Mouse (Mus musculus) neural tube, embryonic 13.5 days (tissue): Measurements from ENCODE around the gene Zfp341. TPM values are rescaled to one million over a fixed set of nuclear protein-coding genes. Genes with fewer than 3 reads are reported as not detected.

Source experiments
- ATAC-seq: fragments of 200-750 bp; cut with Nextera tagmentation; 2 replicates; pipeline ENCODE4 v1.8.0; 2017; ENCODE audit warnings: low read depth, mild to moderate bottlenecking, moderate TSS enrichment, moderate library complexity
- H3K27ac ChIP-seq: fragments of 300-500 bp; sonication (generic); replicated peaks from 2 replicates; pipeline ENCODE4 v1.5.1; 2015; ENCODE audit warnings: moderate library complexity, mild to moderate bottlenecking, inconsistent platforms
- H3K27me3 ChIP-seq: fragments of 300-500 bp; sonication (generic); 2 replicates; pipeline ENCODE4 v1.6.1; 2015; ENCODE audit warnings: mild to moderate bottlenecking, inconsistent platforms
- H3K36me3 ChIP-seq: fragments of 300-500 bp; sonication (generic); 2 replicates; pipeline ENCODE4 v1.6.1; 2015; ENCODE audit warnings: mild to moderate bottlenecking, inconsistent platforms
- H3K4me1 ChIP-seq: fragments of 300-500 bp; sonication (generic); replicated peaks from 2 replicates; pipeline ENCODE4 v1.6.1; 2015; ENCODE audit warnings: inconsistent platforms
- H3K4me2 ChIP-seq: fragments of 300-500 bp; sonication (generic); 2 replicates; pipeline ENCODE4 v1.6.1; 2015; ENCODE audit warnings: inconsistent platforms, mild to moderate bottlenecking, moderate library complexity
- H3K4me3 ChIP-seq: fragments of 300-500 bp; sonication (generic); 2 replicates; pipeline ENCODE4 v1.5.1; 2015; ENCODE audit warnings: mild to moderate bottlenecking, inconsistent platforms
- H3K9ac ChIP-seq: fragments of 300-500 bp; sonication (generic); 2 replicates; pipeline ENCODE4 v1.6.1; 2015; ENCODE audit warnings: moderate library complexity, mild to moderate bottlenecking, inconsistent platforms
- H3K9me3 ChIP-seq: fragments of 300-500 bp; sonication (generic); 2 replicates; pipeline ENCODE4 v1.6.1; 2016; ENCODE audit warnings: inconsistent platforms
- WGBS: fragments of 180-500 bp; shearing (Covaris S2); methylation state at CpG from one replicate; pipeline ENCODE4 v1.1.7; 2015; 5-methylcytosine and 5-hydroxymethylcytosine counted together
- polyA plus RNA-seq: library from polyadenylated mRNA; unstranded; fragments of >200 nt; fragmentation: Nextera tagmentation; extraction: Ambion mirVana; gene quantifications from 2 replicates; pipeline ENCODE4 v1.2.1, GENCODE M21; 2015

Gene Zfp341
- polyA plus RNA-seq, 1 experiment from 2014 or later, result 1.0 TPM

GRCm38 (mm10) chr2:154572996-154573395 lies 40.1 kb upstream of the Zfp341 start:
- Histone ChIP-seq H3K4me3 (no peak overlapping the region), H3K9ac (no peak overlapping the region), H3K9me3 (no peaks in the 10 kb centered on the region), H3K27ac (no peak overlapping the region), H3K4me2 (no peak overlapping the region), H3K4me1 (peaks cover 44% of the 10 kb centered on the region), H3K36me3 (no peaks in the 10 kb centered on the region), H3K27me3 (no peaks in the 10 kb centered on the region)
- ATAC-seq, result no peak
- WGBS, result 82% methylated on average over 3 of the region's 3 CpGs

- peaks cover 32% of the 10 kb centered on the region for H3K4me1 ChIP-seq
- H3K4me3 ChIP-seq, result no peak overlapping the region
- H3K27me3 ChIP-seq, result no peaks in the 10 kb centered on the region
- WGBS, result 23% methylated on average over 7 of the region's 7 CpGs
- H3K4me2 ChIP-seq, result no peak overlapping the region
- ATAC-seq, result no peak
- H3K9ac ChIP-seq, result no peak overlapping the region
- no peaks in the 10 kb centered on the region for H3K36me3 ChIP-seq
- H3K27ac ChIP-seq, result no peak overlapping the region
- no peaks in the 10 kb centered on the region for H3K9me3 ChIP-seq
Measured at GRCm38 (mm10) chr2:154574271-154574670, 38.8 kb upstream of the Zfp341 start.

- H3K4me2 ChIP-seq, result no peak overlapping the region
- peak overlapping the region; percentile 75 for H3K27ac ChIP-seq
- H3K9me3 ChIP-seq, result no peaks in the 10 kb centered on the region
- H3K9ac ChIP-seq, result peak overlapping the region; percentile 53
- H3K4me3 ChIP-seq, result no peak overlapping the region
- ATAC-seq, result peak; percentile 75
- H3K36me3 ChIP-seq, result no peaks in the 10 kb centered on the region
- H3K4me1 ChIP-seq, result peaks cover 19% of the 10 kb centered on the region
- WGBS, result 15% methylated on average over 12 of the region's 12 CpGs
- H3K27me3 ChIP-seq, result no peaks in the 10 kb centered on the region
Measured at GRCm38 (mm10) chr2:154576876-154577743, 36.0 kb upstream of the Zfp341 start.

- no peaks in the 10 kb centered on the region for H3K36me3 ChIP-seq
- 59% methylated on average over 6 of the region's 6 CpGs for WGBS
- peak overlapping the region; percentile 75 for H3K27ac ChIP-seq
- no peak overlapping the region for H3K4me2 ChIP-seq
- peaks cover 19% of the 10 kb centered on the region for H3K4me1 ChIP-seq
- no peak overlapping the region for H3K4me3 ChIP-seq
- peak overlapping the region; percentile 22; the same call in 1 of the 2 replicates for H3K9ac ChIP-seq
- H3K9me3 ChIP-seq, result no peaks in the 10 kb centered on the region
- 0 out of 2 replicates have a peak, but pooled peaks have one; percentile 38 for ATAC-seq
- no peaks in the 10 kb centered on the region for H3K27me3 ChIP-seq
Measured at GRCm38 (mm10) chr2:154577744-154578067, 35.4 kb upstream of the Zfp341 start.

GRCm38 (mm10) chr2:154580586-154580985 lies 32.5 kb upstream of the Zfp341 start:
- Histone ChIP-seq H3K27me3 (no peaks in the 10 kb centered on the region), H3K4me3 (no peak overlapping the region), H3K4me1 (peaks cover 35% of the 10 kb centered on the region), H3K9me3 (no peaks in the 10 kb centered on the region), H3K9ac (no peak overlapping the region), H3K36me3 (no peaks in the 10 kb centered on the region), H3K27ac (no peak overlapping the region; the same call in 1 of the 2 replicates), H3K4me2 (no peak overlapping the region)
- WGBS, result 75% methylated on average over 8 of the region's 8 CpGs
- ATAC-seq, result no peak

- no peak overlapping the region for H3K27ac ChIP-seq
- no peak overlapping the region for H3K4me2 ChIP-seq
- no peak for ATAC-seq
- no peak overlapping the region for H3K9ac ChIP-seq
- no peaks in the 10 kb centered on the region for H3K36me3 ChIP-seq
- no peak overlapping the region for H3K4me3 ChIP-seq
- no peaks in the 10 kb centered on the region for H3K27me3 ChIP-seq
- no peaks in the 10 kb centered on the region for H3K9me3 ChIP-seq
- WGBS, result 90% methylated on average over 1 of the region's 1 CpGs
- H3K4me1 ChIP-seq, result peaks cover 38% of the 10 kb centered on the region
Measured at GRCm38 (mm10) chr2:154581421-154581820, 31.7 kb upstream of the Zfp341 start.

- Histone ChIP-seq H3K9ac (0 out of 2 replicates have a peak overlapping the region, but pooled peaks have one; percentile 12), H3K9me3 (no peaks in the 10 kb centered on the region), H3K4me2 (no peak overlapping the region), H3K36me3 (peaks cover 7% of the 10 kb centered on the region), H3K27ac (peak overlapping the region; percentile 61), H3K27me3 (no peaks in the 10 kb centered on the region), H3K4me3 (no peak overlapping the region), H3K4me1 (peaks cover 23% of the 10 kb centered on the region)
- peak; percentile 76 for ATAC-seq
- 41% methylated on average over 15 of the region's 15 CpGs for WGBS
Measured at GRCm38 (mm10) chr2:154583906-154584872, 28.9 kb upstream of the Zfp341 start.

GRCm38 (mm10) chr2:154584931-154585601 lies 28.0 kb upstream of the Zfp341 start:
- H3K27me3 ChIP-seq, result no peaks in the 10 kb centered on the region
- no peak overlapping the region for H3K4me3 ChIP-seq
- peaks cover 7% of the 10 kb centered on the region for H3K36me3 ChIP-seq
- no peak; the same call in 1 of the 2 replicates for ATAC-seq
- H3K4me2 ChIP-seq, result no peak overlapping the region
- peak overlapping the region; percentile 61; the same call in 1 of the 2 replicates for H3K27ac ChIP-seq
- H3K9ac ChIP-seq, result 0 out of 2 replicates have a peak overlapping the region, but pooled peaks have one; percentile 12
- 58% methylated on average over 17 of the region's 17 CpGs for WGBS
- H3K9me3 ChIP-seq, result no peaks in the 10 kb centered on the region
- peaks cover 23% of the 10 kb centered on the region for H3K4me1 ChIP-seq

GRCm38 (mm10) chr2:154586405-154586804 lies 26.7 kb upstream of the Zfp341 start:
- Histone ChIP-seq H3K4me2 (no peak overlapping the region), H3K27ac (no peak overlapping the region), H3K4me1 (peaks cover 23% of the 10 kb centered on the region), H3K4me3 (no peak overlapping the region), H3K36me3 (peaks cover 7% of the 10 kb centered on the region), H3K27me3 (no peaks in the 10 kb centered on the region), H3K9me3 (no peaks in the 10 kb centered on the region), H3K9ac (no peak overlapping the region)
- WGBS, result 69% methylated on average over 5 of the region's 5 CpGs
- ATAC-seq, result no peak

GRCm38 (mm10) chr2:154589051-154589450 lies 24.0 kb upstream of the Zfp341 start:
- Histone ChIP-seq H3K4me3 (no peak overlapping the region), H3K36me3 (peaks cover 13% of the 10 kb centered on the region), H3K4me2 (no peak overlapping the region), H3K27ac (no peak overlapping the region), H3K27me3 (no peaks in the 10 kb centered on the region), H3K9me3 (no peaks in the 10 kb centered on the region), H3K9ac (no peak overlapping the region), H3K4me1 (peaks cover 18% of the 10 kb centered on the region)
- WGBS, result 85% methylated on average over 4 of the region's 4 CpGs
- no peak for ATAC-seq

GRCm38 (mm10) chr2:154591239-154591638 lies 21.9 kb upstream of the Zfp341 start:
- H3K9me3 ChIP-seq, result no peaks in the 10 kb centered on the region
- H3K9ac ChIP-seq, result no peak overlapping the region
- no peaks in the 10 kb centered on the region for H3K4me1 ChIP-seq
- no peak overlapping the region for H3K4me2 ChIP-seq
- H3K27me3 ChIP-seq, result no peaks in the 10 kb centered on the region
- 89% methylated on average over 3 of the region's 3 CpGs for WGBS
- H3K36me3 ChIP-seq, result peaks cover 21% of the 10 kb centered on the region
- H3K4me3 ChIP-seq, result no peak overlapping the region
- ATAC-seq, result no peak
- no peak overlapping the region for H3K27ac ChIP-seq
